Mouse (Mus musculus): ENCODE data around the gene Phpt1.

The Phpt1 gene

DNA sequence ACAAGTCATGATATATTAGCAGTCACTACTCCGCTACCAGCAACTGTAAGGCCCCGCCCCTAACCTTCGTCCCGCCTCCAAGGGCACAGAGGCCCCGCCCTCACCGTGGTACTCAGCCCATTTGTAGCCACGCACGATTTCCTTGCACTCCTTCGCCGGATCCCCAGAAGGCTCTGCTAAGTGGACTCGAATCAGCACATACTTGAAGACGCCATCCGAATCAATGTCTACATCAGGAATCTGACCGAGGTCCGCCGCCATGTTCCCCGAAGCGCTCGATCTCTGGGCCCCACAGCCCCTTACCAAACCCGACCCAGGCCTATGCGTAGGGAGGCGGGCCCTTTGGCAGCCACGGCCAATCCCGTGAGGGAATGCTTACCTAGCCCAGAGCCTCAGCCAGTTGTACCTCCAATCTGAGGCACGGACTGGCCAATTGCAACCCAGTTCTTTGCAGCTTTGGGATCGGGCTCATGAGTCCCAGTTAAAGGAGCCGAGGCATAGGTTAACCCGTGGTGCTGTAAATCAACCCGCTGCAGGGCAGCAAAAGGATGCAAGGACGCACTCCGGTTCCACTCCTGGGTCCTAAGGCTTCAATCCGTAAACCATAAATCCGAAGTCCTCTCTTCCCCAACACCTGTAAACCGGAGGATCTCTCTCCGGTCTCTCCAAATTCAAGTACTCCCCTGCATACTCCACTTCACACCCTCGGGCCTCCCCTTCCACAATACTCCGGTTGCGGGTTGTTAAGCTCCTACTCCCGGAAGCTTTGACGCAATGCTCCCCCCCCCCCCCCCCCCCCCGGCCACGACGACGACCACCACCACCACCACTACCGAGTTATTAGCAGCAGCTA, at the start of gene Phpt1, which contains the start of gene Mamdc4:
Gene Phpt1, minus strand, starts transcription at position 646 of the 853 bp plus-strand sequence.
Gene Mamdc4, minus strand, starts transcription at position 267 of the 853 bp plus-strand sequence.
- DNase-seq (ENCODE audit: low spot score in 2 of 2) = peak; percentile 91 to 94

DNA sequence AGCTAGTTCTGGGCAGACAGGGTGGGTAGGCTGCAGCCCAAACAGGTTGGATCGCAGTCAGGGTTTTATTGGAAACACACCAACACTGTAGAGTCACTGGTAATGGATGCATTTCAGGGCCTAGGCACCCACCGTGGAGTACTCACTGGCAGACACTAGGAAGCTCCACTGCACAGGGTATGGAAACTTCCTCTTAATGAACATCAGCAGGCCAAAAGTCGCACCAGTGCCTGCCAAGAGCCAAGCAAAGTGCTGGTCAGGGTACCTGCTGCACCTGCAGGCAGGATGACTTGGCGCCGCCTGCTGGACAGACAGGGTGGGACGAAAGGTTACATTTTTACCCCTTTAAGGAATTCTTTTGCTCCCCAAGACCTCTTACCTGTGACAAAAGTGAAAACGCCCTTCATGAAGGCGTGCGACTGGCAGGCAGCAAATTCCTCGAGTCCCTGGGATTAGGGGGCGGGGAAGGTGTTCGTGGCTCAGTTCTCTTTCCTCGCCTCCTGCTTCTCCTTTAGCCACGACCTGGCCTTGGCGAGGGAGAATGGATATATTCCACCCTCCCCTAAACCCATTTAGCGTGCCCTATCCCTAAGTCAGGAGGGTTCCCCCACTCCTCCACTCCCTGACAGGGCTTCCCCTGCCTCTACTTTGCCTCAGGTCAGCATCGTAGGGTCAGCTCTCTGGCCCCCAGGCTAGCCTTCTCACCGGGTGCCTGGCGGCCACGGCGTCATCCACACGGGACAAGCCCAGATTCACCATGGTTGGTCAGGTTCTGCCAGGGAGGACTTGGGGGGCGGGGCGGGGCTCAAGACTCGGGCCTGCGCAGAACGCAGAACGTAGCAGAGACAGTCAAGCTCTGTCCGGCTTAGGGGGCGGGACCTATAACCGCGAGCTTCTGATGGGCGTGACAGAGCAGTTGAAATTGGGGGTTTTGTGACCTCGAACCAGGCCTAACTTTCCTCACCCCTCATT, 46.5 kb upstream of the Phpt1 start, which contains the start of gene Tmem141:
Gene Tmem141, minus strand, starts transcription at position 777 of the 972 bp plus-strand sequence.
- DNase-seq (ENCODE audit: low spot score in 2 of 2) = peak; percentile 69 to 86

DNA sequence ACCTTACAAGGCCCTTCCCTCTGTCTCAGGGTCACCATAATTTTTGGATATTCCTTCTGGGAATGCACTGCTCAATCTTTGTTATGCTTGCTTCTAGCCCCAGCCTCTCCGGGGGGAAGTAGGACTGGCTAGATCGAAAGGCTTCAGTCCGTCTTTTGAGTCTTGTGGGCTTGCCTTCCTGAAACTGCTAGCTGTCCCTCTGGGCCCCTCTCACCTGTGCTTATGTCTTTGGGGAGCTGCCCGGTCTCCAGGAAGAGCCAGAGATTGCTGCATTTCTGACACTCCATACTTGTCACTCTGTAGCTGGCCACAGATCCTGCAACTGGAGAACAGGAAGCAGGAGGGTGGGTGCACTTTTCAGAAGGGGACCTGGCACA, 45.8 kb upstream of the Phpt1 start:
- no peak for DNase-seq (ENCODE audit: low spot score in 2 of 2)

DNA sequence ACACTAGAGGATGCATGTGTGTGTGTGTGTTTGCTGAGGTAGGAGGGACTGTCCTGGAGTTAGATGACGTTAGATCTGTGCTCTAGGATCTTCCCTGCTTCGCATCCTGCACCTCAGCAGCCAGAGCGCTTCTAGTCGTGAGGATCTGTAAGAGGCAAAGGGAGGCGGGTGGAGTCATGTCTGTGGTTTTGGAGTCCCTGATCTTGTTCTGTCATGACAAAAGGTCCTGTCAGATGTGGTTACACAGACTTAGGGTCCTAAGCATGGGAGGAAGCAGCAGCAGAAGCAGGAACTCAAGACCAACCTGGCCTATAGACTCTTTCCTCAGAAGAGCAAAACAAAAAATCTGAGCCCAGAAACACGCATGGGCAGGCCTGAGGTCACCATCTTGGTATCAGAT, 45.4 kb upstream of the Phpt1 start:
- DNase-seq (ENCODE audit: low spot score in 2 of 2) = no peak

DNA sequence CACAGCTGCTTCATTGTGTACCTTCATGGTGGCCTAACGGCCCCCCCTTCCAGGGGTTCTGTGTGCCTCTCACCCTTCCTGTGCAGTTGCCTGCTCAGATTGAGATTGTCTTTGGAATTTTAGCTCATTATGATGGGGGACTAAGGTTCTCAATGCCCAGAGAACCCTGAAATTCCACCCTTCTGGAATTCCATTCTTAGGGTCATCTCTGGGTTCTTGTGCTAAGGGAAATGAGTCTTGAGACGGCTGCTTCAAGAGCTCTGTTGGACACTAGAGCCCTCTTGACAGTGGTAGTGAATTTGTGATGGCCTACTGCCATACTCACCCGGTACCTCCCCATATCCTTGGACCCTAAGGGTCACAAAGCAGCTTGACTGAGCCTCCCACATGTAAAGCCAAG, 42.6 kb upstream of the Phpt1 start, which contains the start of gene Ccdc183:
Gene Ccdc183, minus strand, starts transcription at position 101 of the 400 bp plus-strand sequence.
- no peak for DNase-seq (ENCODE audit: low spot score in 2 of 2)

DNA sequence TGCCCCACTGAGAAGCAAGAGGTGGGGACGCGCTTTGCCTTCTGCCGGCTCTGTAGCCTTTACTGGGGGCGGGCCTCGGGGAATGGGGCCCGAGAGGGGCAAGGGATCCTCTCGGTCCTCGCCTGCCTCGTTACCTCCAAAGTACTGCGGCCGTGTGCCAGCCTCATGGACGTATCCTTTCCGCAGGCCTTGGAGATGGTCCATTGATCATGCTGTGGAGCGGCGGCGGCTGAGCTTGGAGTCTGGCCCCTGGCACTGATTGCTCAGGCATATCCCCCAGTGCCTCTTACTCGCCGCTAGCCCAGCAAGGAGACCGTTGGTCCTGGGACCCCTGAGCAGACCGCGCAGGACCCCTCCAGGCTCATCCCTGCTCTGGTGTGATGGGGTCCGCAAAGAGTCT, 41.4 kb upstream of the Phpt1 start:
- DNase-seq (ENCODE audit: low spot score in 2 of 2) = no peak

DNA sequence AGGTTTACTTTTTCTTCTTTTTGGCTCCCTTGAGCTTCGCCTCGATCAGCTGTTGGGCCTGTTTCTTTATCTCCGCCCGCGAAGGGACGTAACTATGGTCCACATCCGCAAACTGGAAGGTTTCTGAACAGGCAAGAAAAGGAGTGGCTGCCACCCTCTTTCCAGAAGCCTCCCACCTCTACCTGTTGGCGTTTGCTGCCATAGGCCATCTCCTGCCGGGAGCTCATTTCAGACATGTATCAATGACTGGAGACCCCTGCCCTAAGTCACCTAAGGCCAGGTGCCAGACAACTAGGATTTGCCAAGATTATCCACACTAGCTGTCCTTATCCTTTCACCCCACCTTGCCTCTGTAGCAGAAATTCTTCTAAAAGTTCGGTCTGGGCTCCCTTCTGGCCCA, 33.6 kb upstream of the Phpt1 start:
- DNase-seq (ENCODE audit: low spot score in 2 of 2) = no peak

DNA sequence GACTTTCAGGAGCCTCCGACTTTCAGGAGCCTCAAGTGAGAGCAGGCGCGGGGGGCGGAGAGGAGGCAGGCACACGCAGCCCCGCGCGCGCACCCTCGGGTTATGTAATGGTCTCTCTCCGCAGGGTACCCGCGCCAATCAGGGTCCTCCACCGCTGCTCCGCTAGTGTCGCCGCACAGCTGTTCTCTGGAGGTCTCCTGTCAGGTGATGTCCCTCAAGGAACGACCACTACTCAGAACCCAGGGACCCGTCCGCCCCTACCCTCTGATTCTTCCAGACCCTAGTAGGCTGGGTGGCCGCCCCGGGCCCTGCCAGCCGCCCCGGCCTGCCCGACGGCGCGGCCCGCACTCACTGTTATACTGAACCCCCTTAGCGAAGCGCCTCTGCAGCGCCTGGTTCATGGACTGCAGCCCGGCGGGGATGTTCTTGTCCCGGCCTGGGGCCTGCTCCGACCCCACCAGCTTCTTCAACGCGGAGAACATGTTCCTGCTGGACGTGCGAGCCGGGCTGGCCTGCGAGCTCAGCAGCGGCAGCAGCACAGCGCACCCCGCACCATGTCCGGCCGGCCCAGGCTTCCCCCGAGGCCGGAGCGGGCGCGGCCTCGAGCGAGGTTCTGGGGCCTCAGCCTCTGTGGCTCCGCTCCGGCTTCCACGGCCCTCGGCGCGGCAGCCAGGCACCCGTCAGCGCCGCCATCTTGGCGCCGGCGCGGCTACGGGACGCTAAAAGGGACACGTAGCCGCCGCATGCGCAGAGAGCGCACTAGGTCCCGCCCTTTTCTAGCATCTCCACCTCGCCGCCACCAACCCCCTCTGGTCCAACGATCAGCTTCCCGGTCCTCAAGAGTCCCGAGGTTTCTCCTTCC, 33.0 kb upstream of the Phpt1 start, which contains the start of gene Rabl6:
Gene Rabl6, minus strand, starts transcription at position 761 of the 862 bp plus-strand sequence.
- DNase-seq (ENCODE audit: low spot score in 2 of 2) = peak; percentile 83 to 93

GRCm38 (mm10) chr2:25602526-25602925, 27.5 kb upstream of the Phpt1 start:
- DNase-seq (ENCODE audit: low spot score in 2 of 2) = no peak

DNA sequence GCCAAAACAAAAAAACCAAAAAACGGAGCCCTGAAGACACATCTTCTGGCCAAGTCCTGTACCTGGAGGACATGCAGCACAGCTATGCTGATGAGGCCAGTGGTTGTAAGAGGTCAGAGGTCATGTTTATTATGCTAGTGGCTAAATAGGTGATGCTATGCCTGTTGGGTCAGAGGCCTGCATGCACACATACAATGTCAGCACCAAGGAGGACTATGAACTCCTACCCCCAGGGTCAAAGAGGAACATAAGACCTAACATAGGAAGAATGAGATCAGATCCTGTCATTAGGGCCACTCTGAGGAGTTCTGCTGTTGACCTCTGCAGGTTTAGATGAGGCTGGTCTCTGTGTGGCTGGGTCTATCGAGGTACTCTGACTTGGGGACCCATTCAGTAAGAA, 25.0 kb upstream of the Phpt1 start:
- no peak for DNase-seq (ENCODE audit: low spot score in 2 of 2)

- no peak for DNase-seq (ENCODE audit: low spot score in 2 of 2)
These were observed 23.7 kb upstream of the Phpt1 start for GRCm38 (mm10) chr2:25598749-25599148.

DNA sequence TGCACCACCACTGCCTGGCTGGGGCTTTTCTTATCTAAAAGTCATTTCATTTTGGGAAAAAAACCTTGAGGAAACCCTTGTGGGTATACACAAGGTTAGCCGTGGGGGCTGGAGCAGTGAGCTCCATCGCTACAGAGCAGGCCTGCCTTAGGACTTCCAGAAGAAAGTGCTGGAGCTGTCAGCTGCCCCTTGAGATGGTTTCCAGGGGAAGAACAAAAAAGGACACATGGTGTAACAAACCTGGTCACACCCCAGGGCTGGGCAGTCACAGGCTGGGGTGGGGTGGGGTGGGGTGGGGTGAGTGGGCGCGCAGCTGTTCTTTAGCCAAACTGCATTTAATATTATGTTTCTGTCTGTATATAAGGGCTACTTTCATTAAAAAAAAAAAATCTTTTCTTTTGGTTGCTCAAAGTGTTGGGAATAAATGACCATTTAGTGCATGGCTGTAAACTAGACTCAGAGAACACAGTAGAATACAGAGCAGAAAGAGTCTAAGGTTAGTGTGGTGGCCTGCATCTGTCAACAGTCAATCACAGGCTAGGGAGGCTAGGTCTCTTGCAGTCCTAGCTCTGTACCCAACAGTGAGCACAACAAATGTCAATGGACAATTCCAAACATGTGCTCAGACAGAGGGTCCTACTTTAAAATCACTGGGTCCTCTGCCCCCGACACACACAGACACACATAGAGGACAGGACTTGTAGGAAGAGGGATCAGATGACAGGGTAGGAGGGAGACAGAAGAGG, 21.9 kb upstream of the Phpt1 start:
- no peak for DNase-seq (ENCODE audit: low spot score in 2 of 2)

DNA sequence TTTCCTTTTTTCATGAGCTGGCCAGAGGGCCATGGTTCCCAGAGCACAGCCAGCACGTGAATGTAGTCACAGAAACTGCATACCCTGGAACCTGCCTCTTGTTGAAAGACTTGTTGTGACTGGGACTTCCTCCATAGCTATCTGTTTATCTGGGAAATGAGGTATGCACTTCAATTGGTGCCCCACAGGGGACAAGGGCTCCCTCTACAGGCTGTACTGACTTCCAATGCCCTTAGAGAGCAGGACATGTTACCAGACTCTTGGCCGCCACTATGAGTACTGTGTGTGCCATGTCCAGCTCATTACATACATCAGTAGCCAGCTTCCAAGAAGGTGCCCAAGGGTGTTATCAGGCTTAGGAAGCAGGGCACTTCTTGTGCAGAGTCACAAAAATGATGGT, 16.8 kb upstream of the Phpt1 start:
- DNase-seq (ENCODE audit: low spot score in 2 of 2) = no peak

DNA sequence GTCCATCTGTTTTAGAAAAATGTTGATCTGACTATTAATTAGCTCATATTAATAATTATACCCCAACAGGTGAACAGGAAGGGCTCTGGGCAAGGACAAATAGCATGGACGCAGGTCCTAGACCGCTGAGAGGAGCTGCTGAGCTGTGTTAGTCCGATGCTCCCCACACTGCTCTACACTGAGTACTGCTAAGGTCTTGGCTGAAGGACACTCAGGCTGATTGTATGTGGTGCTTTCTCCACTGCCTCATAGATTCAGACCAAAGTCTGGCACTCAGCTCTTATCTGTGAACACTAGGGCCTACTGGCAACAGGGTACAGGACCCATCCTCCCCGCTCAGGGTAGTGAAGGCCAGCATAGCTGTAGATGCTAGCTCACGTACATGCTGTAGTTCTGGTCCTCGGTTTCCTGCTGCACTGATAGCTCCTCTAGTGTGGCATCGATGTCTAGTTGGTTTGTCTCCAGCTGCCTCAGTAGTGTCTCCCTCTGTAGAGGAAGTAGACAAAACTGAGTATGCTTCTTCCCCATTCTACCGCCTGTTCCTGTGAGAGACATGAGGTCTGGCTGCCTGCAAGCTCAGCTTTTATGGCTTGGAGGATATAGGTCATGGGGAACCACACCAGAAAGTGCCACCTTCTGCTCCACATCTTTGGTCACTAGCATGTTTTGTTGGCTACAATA, 13.3 kb upstream of the Phpt1 start:
- no peak for DNase-seq (ENCODE audit: low spot score in 2 of 2)

- DNase-seq (ENCODE audit: low spot score in 2 of 2) = no peak
These were observed 12.3 kb upstream of the Phpt1 start for GRCm38 (mm10) chr2:25587290-25587689.

GRCm38 (mm10) chr2:25585601-25586000, 10.6 kb upstream of the Phpt1 start:
- DNase-seq (ENCODE audit: low spot score in 2 of 2) = no peak

DNA sequence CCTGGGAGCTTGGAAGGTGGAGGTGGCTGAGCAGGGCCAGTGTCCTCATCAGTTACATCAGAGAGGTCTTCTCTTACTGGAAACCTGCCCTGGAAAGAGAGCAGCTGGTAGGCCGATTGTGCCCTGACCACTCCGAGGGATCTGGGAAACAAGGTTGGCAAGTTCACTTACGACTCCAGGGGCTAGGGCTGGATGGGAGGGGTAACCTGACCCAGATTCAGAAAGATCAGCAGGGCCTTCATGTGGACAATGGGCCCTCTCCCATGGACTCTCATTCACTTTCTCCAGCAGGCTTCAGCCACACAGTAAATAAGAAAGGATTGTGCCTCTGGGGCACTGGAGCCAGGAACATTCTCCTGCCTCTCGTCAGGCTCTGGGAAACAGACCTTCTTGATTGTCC, 9.8 kb upstream of the Phpt1 start:
- no peak for DNase-seq (ENCODE audit: low spot score in 2 of 2)

DNA sequence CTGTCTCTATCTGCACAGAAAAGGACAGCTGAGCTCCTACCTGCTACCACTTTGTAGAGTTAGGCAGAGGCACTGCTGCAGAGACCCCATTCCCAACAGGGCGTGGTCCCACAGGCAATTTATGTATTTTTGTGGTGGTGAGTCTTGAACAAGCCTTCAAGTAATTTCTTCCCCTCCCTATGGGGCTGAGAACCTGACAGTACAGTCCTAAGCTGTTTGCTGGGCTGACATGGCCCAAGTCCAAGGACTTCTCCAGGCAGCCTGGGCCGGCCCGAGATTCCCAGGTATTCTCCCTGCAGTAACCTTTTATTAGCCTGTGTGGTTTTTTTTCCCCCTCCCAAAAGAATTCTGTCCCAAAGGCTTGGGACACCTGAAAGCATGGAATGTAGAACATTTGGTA, 9.1 kb upstream of the Phpt1 start:
- DNase-seq (ENCODE audit: low spot score in 2 of 2) = no peak

GRCm38 (mm10) chr2:25583571-25583970, 8.5 kb upstream of the Phpt1 start:
- no peak for DNase-seq (ENCODE audit: low spot score in 2 of 2)

- DNase-seq (ENCODE audit: low spot score in 2 of 2) = no peak
These were observed 8.1 kb upstream of the Phpt1 start for GRCm38 (mm10) chr2:25583120-25583481.
